Mouse (Mus musculus): ENCODE data around the gene 4930469K13Rik. TPM values are rescaled to one million over a fixed set of nuclear protein-coding genes. Genes with fewer than 3 reads are reported as not detected.

The 4930469K13Rik gene
- polyA plus RNA-seq, 1 experiment from 2014 or later = 0.23 TPM

DNA sequence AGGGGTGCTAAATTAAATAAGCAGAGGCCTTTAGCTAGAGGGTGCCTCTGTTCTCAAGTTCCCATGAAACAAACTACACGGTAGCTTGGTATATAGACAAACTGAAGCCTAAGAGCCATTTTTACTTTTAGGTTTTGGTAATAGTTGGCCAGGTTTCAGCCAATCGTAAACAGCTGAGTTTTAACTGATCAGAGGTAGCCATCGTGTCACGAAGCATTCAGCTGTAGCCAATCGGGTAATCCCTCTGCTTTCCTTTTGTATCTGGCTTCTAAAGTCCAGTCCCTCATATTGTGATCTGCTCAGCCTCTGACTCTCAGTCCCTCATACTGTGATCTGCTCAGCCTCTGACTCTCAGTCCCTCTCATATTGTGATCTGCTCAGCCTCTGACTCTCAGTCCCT lies 68.7 kb downstream of the 4930469K13Rik start:
- Histone ChIP-seq H3K9me3 (no peaks in the 10 kb centered on the region), H3K36me3 (no peaks in the 10 kb centered on the region), H3K4me3 (replicated peaks) (no peak overlapping the region), H3K4me2 (no peak overlapping the region), H3K4me1 (no peaks in the 10 kb centered on the region), H3K27ac (no peak overlapping the region), H3K9ac (no peak overlapping the region), H3K27me3 (replicated peaks) (no peaks in the 10 kb centered on the region)
- WGBS = 66% methylated on average over 5 of the region's 5 CpGs
- ATAC-seq (ENCODE audit: insufficient read depth, low FRiP score, low read depth) = no peak

DNA sequence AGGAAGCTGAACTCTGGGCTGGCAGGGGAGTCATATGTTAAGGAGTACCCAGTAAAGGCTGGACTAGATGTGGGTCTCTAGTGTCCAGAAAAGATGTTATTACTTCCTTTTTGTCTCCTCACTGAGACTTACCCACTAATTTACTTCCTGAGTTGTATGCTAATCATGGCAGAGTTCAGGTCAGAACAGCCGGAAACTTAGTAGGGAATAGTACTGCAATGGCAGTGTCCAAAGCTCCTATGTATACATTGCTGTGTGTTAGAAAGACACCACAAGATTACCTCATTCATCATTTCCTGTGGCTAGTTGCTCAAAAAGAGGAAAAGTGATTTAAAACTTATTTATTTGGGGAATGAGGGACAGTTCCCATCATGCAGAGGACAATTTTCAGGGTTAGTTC lies 73.3 kb downstream of the 4930469K13Rik start:
- no peaks in the 10 kb centered on the region for H3K9me3 ChIP-seq
- ATAC-seq (ENCODE audit: insufficient read depth, low FRiP score, low read depth) = no peak
- no peak overlapping the region for H3K4me3 ChIP-seq (replicated peaks)
- no peak overlapping the region for H3K4me2 ChIP-seq
- no peaks in the 10 kb centered on the region for H3K36me3 ChIP-seq
- 57% methylated on average over 1 of the region's 1 CpGs for WGBS
- no peak overlapping the region for H3K9ac ChIP-seq
- no peaks in the 10 kb centered on the region for H3K27me3 ChIP-seq (replicated peaks)
- H3K27ac ChIP-seq = no peak overlapping the region
- no peaks in the 10 kb centered on the region for H3K4me1 ChIP-seq

DNA sequence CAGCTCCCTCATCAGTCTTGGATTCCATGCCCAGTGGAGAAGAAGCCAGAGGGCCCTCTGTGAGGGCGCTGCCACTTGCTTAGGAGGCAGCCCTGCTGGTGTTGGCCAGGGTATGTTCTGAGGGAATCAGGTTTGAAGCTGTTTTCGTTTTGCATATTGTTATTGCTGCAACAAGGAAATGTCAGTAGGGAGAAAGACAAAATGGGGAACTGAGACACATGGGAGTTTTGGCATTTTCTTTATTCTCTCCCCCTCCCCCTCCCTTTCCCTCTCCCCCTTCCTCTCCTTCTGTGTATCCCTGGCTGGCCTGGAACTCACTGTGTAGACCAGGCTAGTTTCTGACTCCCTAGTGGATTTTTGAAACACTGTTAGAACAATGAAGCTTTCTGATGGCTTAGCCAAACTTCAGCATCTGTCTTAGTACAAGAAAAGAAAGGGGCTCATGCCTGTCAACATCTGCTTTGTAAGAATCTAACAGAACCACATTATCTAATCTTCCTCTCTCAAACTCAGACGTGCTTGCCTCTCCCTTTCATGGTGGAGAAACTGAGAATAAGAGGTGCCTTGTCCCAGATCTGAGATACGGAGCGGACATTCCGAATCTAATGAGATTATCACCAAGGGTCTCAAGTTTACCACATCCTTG lies 86.2 kb downstream of the 4930469K13Rik start:
- WGBS = 76% methylated on average over 6 of the region's 6 CpGs

DNA sequence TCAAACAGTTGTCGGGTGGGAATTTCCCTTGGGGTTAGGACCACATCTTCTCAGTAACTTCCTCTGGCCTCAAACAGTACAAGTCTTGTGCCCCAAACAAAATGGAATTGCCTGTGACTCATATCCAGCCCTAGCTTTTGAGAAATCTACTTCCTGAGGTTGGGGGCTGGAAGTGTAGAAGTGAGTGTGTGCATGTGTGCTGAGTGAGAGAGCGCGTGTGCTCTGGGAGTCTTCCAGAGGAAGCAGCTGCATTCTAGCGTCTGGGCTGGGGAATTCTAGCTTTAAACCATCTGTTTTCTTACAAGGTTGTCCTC lies 87.5 kb downstream of the 4930469K13Rik start:
- Histone ChIP-seq H3K9ac (no peak overlapping the region), H3K9me3 (no peaks in the 10 kb centered on the region), H3K4me2 (no peak overlapping the region), H3K36me3 (no peaks in the 10 kb centered on the region), H3K4me3 (replicated peaks) (no peak overlapping the region), H3K4me1 (peaks cover 8% of the 10 kb centered on the region; the same call in 1 of the 2 replicates), H3K27me3 (replicated peaks) (no peaks in the 10 kb centered on the region), H3K27ac (peak overlapping the region; percentile 68)
- ATAC-seq (ENCODE audit: insufficient read depth, low FRiP score, low read depth) = peak; percentile 56; the same call in 1 of the 2 replicates
- WGBS = 30% methylated on average over 4 of the region's 4 CpGs

More for the DNA sequence above, 86.2 kb downstream of the 4930469K13Rik start:
- H3K27me3 ChIP-seq (replicated peaks) = no peaks in the 10 kb centered on the region
- no peak for ATAC-seq (ENCODE audit: insufficient read depth, low FRiP score, low read depth)
- H3K36me3 ChIP-seq = no peaks in the 10 kb centered on the region
- H3K9ac ChIP-seq = no peak overlapping the region
- H3K4me2 ChIP-seq = no peak overlapping the region
- peaks cover 8% of the 10 kb centered on the region; the same call in 1 of the 2 replicates for H3K4me1 ChIP-seq
- no peak overlapping the region for H3K27ac ChIP-seq
- H3K9me3 ChIP-seq = no peaks in the 10 kb centered on the region
- H3K4me3 ChIP-seq (replicated peaks) = no peak overlapping the region

DNA sequence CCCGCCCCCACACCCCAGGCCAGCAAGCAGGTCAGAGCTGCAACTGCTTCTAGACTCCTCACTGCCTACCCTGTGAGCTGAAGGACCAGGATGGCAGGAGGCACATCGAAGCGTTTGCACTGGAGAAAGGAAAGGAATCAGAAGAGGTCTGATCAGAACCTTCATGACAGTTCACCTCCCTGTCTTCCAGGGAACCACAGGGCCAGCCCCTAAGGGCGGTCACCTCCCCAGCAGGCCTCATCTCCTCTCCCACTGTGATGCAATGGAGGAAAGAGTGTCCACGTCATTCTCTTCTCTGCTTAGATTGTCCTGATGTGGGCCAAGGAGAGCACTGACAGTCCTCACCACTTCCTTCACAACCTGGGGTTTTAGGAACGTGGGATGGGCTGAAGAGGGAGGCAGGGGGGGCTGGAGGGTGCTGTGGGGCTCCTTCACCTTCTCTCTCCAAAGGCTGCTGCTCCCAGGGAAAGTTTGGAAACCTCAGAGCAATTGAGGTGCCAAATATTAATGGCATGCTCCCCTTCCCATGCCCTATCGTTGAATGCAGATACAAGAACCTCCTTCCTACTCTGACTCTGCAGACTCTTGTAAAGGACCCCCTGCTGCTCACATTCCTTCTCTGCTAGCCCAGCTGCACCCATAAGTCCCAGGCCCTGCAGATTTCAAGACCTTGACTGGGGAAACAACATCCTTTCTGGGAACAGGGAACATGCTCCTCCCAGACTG lies 88.1 kb downstream of the 4930469K13Rik start:
- no peak for ATAC-seq (ENCODE audit: insufficient read depth, low FRiP score, low read depth)
- no peak overlapping the region for H3K4me2 ChIP-seq
- WGBS = 65% methylated on average over 7 of the region's 7 CpGs

DNA sequence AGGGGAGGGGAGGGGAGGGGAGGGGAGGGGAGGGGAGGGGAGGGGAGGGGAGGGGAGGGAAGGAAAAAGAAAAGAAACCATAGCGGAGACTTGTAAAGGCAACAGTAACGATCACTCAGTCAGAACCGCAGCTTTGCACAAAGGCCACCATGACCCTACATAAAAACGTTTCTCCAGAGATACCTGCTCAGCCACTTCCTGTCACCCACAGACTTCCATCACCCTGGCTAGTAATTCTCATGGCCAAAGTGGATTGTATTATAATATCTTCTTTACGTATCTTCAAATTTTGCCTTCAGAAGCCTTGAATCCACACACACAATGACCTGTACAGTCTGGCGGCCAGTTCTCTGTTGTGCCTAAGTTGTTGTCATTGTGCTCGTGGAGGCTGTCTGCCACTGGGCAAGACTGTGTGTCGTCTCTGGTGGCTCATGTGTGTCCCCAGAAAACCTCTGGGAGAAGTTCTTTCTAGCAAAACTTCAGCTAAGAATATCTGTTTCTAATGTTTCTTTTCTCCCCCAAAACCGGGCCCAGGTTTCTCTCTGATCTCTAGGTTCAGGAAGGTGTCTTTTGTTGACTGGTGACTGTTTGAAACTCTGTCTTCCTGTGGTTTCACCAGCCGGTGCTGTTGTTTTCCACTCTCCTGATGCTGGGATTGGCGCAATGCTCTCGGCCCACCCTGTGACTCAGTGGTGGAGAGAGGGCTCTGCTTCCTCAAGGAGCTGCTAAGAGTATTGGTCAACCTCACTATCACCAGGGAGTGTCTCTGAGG lies 88.9 kb downstream of the 4930469K13Rik start:
- Histone ChIP-seq H3K4me2 (no peak overlapping the region), H3K9ac (no peak overlapping the region), H3K4me1 (peaks cover 8% of the 10 kb centered on the region; the same call in 1 of the 2 replicates), H3K27ac (no peak overlapping the region), H3K9me3 (no peaks in the 10 kb centered on the region), H3K4me3 (replicated peaks) (no peak overlapping the region), H3K36me3 (no peaks in the 10 kb centered on the region), H3K27me3 (replicated peaks) (no peaks in the 10 kb centered on the region)
- ATAC-seq (ENCODE audit: insufficient read depth, low FRiP score, low read depth) = no peak
- WGBS = 80% methylated on average over 12 of the region's 12 CpGs

More for the DNA sequence above, 88.1 kb downstream of the 4930469K13Rik start:
- peak overlapping the region; percentile 68 for H3K27ac ChIP-seq
- H3K9ac ChIP-seq = no peak overlapping the region
- H3K4me3 ChIP-seq (replicated peaks) = no peak overlapping the region
- peaks cover 8% of the 10 kb centered on the region; the same call in 1 of the 2 replicates for H3K4me1 ChIP-seq
- H3K27me3 ChIP-seq (replicated peaks) = no peaks in the 10 kb centered on the region
- no peaks in the 10 kb centered on the region for H3K36me3 ChIP-seq
- no peaks in the 10 kb centered on the region for H3K9me3 ChIP-seq

DNA sequence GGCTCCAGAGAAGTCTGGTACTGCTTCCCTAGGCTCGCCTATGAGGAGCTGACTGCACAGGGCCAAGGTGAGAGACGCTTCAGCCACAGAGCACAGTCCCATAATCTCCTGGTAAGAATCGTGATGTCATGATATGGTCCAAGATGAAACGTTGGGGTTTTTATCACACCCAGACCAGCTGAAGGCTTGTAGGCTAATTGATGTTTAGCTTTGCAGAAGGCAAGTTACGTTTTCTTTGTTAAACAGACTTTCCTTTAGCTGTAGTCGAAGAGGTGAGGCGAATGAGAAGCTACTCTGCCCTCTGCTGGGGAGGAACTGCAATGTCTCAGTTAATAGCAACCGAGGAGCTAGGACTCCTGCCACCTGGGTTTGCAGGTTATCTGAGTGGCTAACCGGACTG lies 89.7 kb downstream of the 4930469K13Rik start:
- ATAC-seq (ENCODE audit: insufficient read depth, low FRiP score, low read depth) = no peak
- no peak overlapping the region for H3K4me3 ChIP-seq (replicated peaks)
- H3K36me3 ChIP-seq = no peaks in the 10 kb centered on the region
- no peak overlapping the region for H3K27ac ChIP-seq
- H3K4me1 ChIP-seq = peaks cover 8% of the 10 kb centered on the region; the same call in 1 of the 2 replicates
- 32% methylated on average over 9 of the region's 9 CpGs for WGBS
- no peak overlapping the region for H3K9ac ChIP-seq
- no peak overlapping the region for H3K4me2 ChIP-seq
- H3K9me3 ChIP-seq = no peaks in the 10 kb centered on the region
- no peaks in the 10 kb centered on the region for H3K27me3 ChIP-seq (replicated peaks)

DNA sequence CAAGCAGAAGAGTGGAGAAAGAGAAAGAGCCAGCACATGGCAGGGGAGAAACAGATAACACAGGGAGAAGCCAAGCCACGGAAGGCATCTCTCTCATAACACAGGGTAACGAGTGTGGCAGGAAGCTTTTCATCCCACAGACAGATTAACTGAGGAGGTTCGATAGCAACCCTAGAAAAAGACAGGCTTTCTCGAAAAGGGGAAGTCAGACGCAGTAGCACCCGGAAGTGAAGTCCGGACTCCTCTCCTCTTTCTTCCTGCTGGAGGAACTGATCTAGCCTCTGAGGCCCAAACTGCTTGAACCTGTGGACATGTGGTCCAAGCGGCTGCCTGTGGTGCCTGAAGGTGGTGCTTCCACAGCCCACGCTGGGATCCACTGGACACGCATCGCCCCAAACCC lies 90.1 kb downstream of the 4930469K13Rik start:
- Histone ChIP-seq H3K27ac (no peak overlapping the region), H3K27me3 (replicated peaks) (no peaks in the 10 kb centered on the region), H3K9me3 (no peaks in the 10 kb centered on the region), H3K4me2 (no peak overlapping the region), H3K4me1 (peaks cover 8% of the 10 kb centered on the region; the same call in 1 of the 2 replicates), H3K36me3 (no peaks in the 10 kb centered on the region), H3K9ac (no peak overlapping the region), H3K4me3 (replicated peaks) (no peak overlapping the region)
- 83% methylated on average over 11 of the region's 11 CpGs for WGBS
- ATAC-seq (ENCODE audit: insufficient read depth, low FRiP score, low read depth) = no peak

DNA sequence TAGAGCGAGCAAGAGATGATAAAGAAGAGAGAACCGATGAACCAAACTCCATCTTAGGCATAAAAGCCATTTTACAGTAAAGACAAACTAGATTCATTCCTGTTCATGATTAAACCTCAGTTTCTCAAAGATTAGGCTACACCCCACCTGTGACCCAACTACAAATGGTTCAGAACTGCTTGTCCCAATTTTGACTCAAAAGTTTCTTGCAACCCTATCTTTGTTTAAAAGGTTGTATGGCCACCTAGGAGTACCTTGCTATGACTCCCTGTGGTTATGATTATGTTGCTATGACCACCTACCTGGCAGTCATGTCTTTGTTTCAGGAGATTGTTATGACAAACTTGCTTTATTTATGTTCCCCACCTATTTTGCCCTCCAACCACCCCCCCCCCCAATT lies 90.7 kb downstream of the 4930469K13Rik start:
- Histone ChIP-seq H3K9me3 (no peaks in the 10 kb centered on the region), H3K36me3 (no peaks in the 10 kb centered on the region), H3K27ac (no peak overlapping the region), H3K27me3 (replicated peaks) (no peaks in the 10 kb centered on the region), H3K4me1 (peaks cover 8% of the 10 kb centered on the region; the same call in 1 of the 2 replicates), H3K9ac (no peak overlapping the region), H3K4me3 (replicated peaks) (no peak overlapping the region), H3K4me2 (no peak overlapping the region)
- WGBS = 83% methylated on average over 2 of the region's 2 CpGs
- no peak for ATAC-seq (ENCODE audit: insufficient read depth, low FRiP score, low read depth)

DNA sequence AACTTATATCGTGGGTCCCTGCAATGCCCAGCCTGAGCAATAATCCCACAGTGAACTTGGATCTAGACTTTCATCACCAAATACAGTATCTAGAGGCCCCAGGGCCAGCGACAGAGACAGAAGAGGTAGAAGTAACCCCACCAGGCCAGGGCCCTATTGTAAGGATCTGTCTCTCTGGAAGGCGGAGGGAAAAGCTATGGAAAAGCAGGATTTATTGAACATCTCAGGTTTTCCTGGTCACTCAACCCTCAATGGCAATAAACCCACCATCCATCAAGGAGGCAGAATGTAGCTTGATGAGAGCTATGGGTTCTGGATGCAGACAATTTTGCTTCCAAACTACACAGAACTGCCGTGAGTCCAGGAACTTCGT lies 95.8 kb downstream of the 4930469K13Rik start:
- Histone ChIP-seq H3K9me3 (no peaks in the 10 kb centered on the region), H3K36me3 (no peaks in the 10 kb centered on the region), H3K9ac (no peak overlapping the region), H3K27me3 (replicated peaks) (no peaks in the 10 kb centered on the region), H3K4me3 (replicated peaks) (no peak overlapping the region), H3K4me1 (no peaks in the 10 kb centered on the region), H3K4me2 (no peak overlapping the region), H3K27ac (no peak overlapping the region)
- ATAC-seq (ENCODE audit: insufficient read depth, low FRiP score, low read depth) = no peak
- WGBS = 72% methylated on average over 5 of the region's 5 CpGs

DNA sequence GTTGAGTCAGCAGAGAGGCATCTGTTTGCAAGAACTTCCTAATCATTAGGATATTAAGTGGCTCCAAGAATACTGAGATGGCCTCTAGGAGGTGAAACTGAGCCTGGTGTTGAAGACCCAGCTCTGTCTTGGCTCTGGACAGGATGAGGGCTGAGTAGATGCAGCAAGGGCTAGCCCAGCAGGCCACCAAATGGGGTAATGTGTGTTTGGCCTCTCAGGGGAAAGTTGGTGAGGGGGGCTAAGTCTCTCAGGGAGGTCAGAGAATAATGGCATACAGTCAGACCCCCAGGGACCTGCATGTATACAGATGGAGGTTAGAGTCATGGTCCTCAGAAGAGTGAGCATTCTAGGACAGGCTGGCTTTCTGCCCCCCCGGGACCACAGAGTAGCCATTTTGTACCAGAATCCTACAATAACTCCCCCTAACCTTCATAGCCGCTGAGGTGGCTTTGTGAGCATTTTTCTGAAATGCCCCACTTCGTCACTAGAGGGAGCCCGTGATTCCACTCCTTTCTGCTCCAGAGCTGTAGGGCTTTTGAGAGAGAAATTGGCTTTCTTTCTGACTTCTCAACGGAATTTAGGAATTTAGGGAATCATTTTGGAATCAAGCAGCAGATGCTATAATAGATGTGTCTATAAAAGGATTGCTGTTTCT lies 96.3 kb downstream of the 4930469K13Rik start:
- Histone ChIP-seq H3K4me2 (no peak overlapping the region), H3K4me1 (no peaks in the 10 kb centered on the region), H3K9me3 (no peaks in the 10 kb centered on the region), H3K27me3 (replicated peaks) (no peaks in the 10 kb centered on the region), H3K9ac (no peak overlapping the region), H3K27ac (no peak overlapping the region), H3K4me3 (replicated peaks) (no peak overlapping the region), H3K36me3 (no peaks in the 10 kb centered on the region)
- 7% methylated on average over 5 of the region's 5 CpGs for whole genome bisulfite sequencing
- no peak for ATAC-seq (ENCODE audit: insufficient read depth, low FRiP score, low read depth)

Measured in stomach, embryonic 15.5 days (tissue).